Mouse (Mus musculus) hindbrain, postnatal 0 days (tissue): ENCODE results near the gene Adipor2. TPM values are rescaled to one million over a fixed set of nuclear protein-coding genes. Genes with fewer than 3 reads are reported as not detected.

Experiments used
- ATAC-seq: fragments of 200-750 bp; cut with Nextera tagmentation; 2 replicates; pipeline ENCODE4 v1.8.0; 2017; ENCODE audit warnings: mild to moderate bottlenecking, moderate TSS enrichment, moderate library complexity
- DNase-seq: peaks from one replicate; pipeline ENCODE4 v3.0.0-alpha.2; 2015; ENCODE audit warnings: low spot score
- H3K27ac ChIP-seq: fragments of 300-500 bp; sonication (generic); 2 replicates; pipeline ENCODE4 v1.5.1; 2014; ENCODE audit warnings: mild to moderate bottlenecking
- H3K27me3 ChIP-seq: fragments of 300-500 bp; sonication (generic); 2 replicates; pipeline ENCODE4 v1.6.1; 2014; ENCODE audit warnings: low read length, mixed read lengths; ENCODE audit not compliant: insufficient read depth
- H3K36me3 ChIP-seq: fragments of 300-500 bp; sonication (generic); 2 replicates; pipeline ENCODE4 v1.6.1; 2014; ENCODE audit warnings: low read length, mixed read lengths; ENCODE audit not compliant: insufficient read depth
- H3K4me1 ChIP-seq: fragments of 300-500 bp; sonication (generic); 2 replicates; pipeline ENCODE4 v1.6.1; 2014; ENCODE audit warnings: antibody characterized with exemption, low read length, mixed read lengths; ENCODE audit not compliant: insufficient read depth
- H3K4me2 ChIP-seq: fragments of 300-500 bp; sonication (generic); 2 replicates; pipeline ENCODE4 v1.6.1; 2014; ENCODE audit warnings: low read depth, mild to moderate bottlenecking, low read length, moderate library complexity, mixed read lengths
- H3K4me3 ChIP-seq: fragments of 300-500 bp; sonication (generic); 2 replicates; pipeline ENCODE4 v1.5.1; 2014; ENCODE audit warnings: low read length
- H3K9ac ChIP-seq: fragments of 300-500 bp; sonication (generic); replicated peaks from 2 replicates; pipeline ENCODE4 v1.6.1; 2014; ENCODE audit warnings: mild to moderate bottlenecking, low read length, moderate library complexity, mixed read lengths
- H3K9me3 ChIP-seq: fragments of 300-500 bp; sonication (generic); 2 replicates; pipeline ENCODE4 v1.6.1; 2016; ENCODE audit warnings: low read length, mixed read lengths
- CTCF ChIP-seq: IDR thresholded peaks from 2 replicates; pipeline ENCODE4 v1.5.1; 2016; ENCODE audit warnings: antibody characterized with exemption, control low read depth, low read depth
- WGBS: fragments of 180-500 bp; shearing (Covaris S2); extraction: QIAGEN DNeasy Blood & Tissue Kit; methylation state at CpG from one replicate; pipeline ENCODE4 v1.1.7; 2014; 5-methylcytosine and 5-hydroxymethylcytosine counted together
- polyA plus RNA-seq: library from polyadenylated mRNA; unstranded; fragments of >200 nt; fragmentation: Nextera tagmentation; extraction: Ambion mirVana; gene quantifications from 2 replicates; pipeline ENCODE4 v1.2.1, GENCODE M21; 2015
- total RNA-seq: library from RNA; depleted of rRNA; stranded (reverse); fragments of >200 nt; gene quantifications from 2 replicates; pipeline ENCODE4 v1.2.3, GENCODE M21; 2014; rRNA removed

Adipor2 gene
- total RNA-seq (40.9 and 41.8 TPM in 2 replicates), polyA plus RNA-seq (30.8 and 32.2 TPM in 2 replicates)

- ATAC-seq (no peak), DNase-seq (peak; percentile 25)
- H3K4me1 ChIP-seq = no peaks in the 10 kb centered on the region
- H3K4me2 ChIP-seq = peak within 1 kb of the TSS; percentile 30
- no peaks in the 10 kb centered on the region for H3K27me3 ChIP-seq
- no peaks in the 10 kb centered on the region for H3K9me3 ChIP-seq
- H3K9ac ChIP-seq = no peak within 1 kb of the TSS
- 6% methylated on average over 12 of the region's 12 CpGs for WGBS
- H3K27ac ChIP-seq = no peak within 1 kb of the TSS
- H3K4me3 ChIP-seq = no peak within 1 kb of the TSS
- no peak for TF ChIP-seq CTCF
- H3K36me3 ChIP-seq = no peaks in the 10 kb centered on the region
Observed at GRCm38 (mm10) chr6:119417354-119417753, at the start of gene Adipor2. Gene Adipor2, minus strand, starts transcription at chr6:119417704.

- ATAC-seq = no peak
- WGBS = 93% methylated on average over 1 of the region's 1 CpGs
- no peaks in the 10 kb centered on the region for H3K27me3 ChIP-seq
- no peaks in the 10 kb centered on the region for H3K9me3 ChIP-seq
- no peak for DNase-seq
- H3K36me3 ChIP-seq = no peaks in the 10 kb centered on the region
- no peak for TF ChIP-seq CTCF
- H3K9ac ChIP-seq = no peak overlapping the region
- H3K27ac ChIP-seq = no peak overlapping the region
- no peak overlapping the region for H3K4me2 ChIP-seq
- H3K4me1 ChIP-seq = no peaks in the 10 kb centered on the region
- H3K4me3 ChIP-seq = no peak overlapping the region
Observed at GRCm38 (mm10) chr6:119466161-119466560, 48.7 kb upstream of the Adipor2 start.

- no peak overlapping the region for H3K4me2 ChIP-seq
- H3K36me3 ChIP-seq = no peaks in the 10 kb centered on the region
- H3K4me3 ChIP-seq = no peak overlapping the region
- H3K27me3 ChIP-seq = no peaks in the 10 kb centered on the region
- no peak overlapping the region for H3K27ac ChIP-seq
- no peak for TF ChIP-seq CTCF
- no peaks in the 10 kb centered on the region for H3K9me3 ChIP-seq
- 83% methylated on average over 5 of the region's 5 CpGs for WGBS
- ATAC-seq = no peak
- no peak overlapping the region for H3K9ac ChIP-seq
- DNase-seq = no peak
- no peaks in the 10 kb centered on the region for H3K4me1 ChIP-seq
Observed at GRCm38 (mm10) chr6:119460391-119460790, 42.9 kb upstream of the Adipor2 start.

DNA sequence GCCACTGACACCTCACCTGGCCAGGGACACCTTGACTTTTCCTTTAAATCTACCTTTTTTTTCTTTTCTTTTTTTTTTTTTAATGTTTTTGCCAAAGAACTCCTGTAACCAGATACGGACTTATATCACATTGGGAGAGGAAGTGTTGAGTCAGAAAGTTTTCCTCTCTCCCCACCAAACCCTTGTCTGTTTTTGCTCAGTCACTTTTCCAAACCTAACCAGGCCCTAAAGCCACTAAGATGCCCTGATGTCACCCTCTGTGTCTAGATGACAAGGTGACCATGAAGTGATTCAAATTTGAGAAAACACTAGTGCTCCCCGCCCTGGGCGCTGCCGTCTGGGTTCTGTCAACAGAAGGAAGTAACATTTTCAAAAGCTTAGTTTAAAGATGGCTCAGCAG lies 41.5 kb upstream of the Adipor2 start:
- WGBS = 86% methylated on average over 4 of the region's 4 CpGs
- Histone ChIP-seq H3K36me3 (no peaks in the 10 kb centered on the region), H3K9ac (no peak overlapping the region), H3K4me1 (no peaks in the 10 kb centered on the region), H3K9me3 (no peaks in the 10 kb centered on the region), H3K4me2 (no peak overlapping the region), H3K27ac (no peak overlapping the region), H3K4me3 (no peak overlapping the region), H3K27me3 (no peaks in the 10 kb centered on the region)
- no peak for ATAC-seq
- TF ChIP-seq CTCF = no peak
- no peak for DNase-seq

DNA sequence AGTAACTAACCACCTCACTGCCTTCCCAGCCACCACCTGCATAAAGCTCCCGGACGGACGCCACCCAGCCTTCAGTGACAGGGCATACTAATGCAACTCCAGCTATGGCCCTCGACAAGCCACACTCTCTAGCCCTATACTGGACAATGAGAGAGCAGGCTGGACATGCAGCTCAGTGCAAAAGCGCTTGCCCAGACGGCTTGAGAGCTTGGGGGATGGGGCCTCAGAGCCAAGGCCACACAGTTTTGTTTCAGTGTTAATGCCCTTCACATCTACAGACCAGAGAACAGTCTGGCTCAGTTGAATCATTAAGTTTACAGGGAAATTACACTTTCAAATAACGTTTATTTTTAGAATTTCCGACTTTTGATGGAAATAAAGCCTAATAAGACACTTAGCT lies 40.7 kb upstream of the Adipor2 start:
- H3K4me1 ChIP-seq = no peaks in the 10 kb centered on the region
- no peaks in the 10 kb centered on the region for H3K27me3 ChIP-seq
- H3K9ac ChIP-seq = no peak overlapping the region
- no peaks in the 10 kb centered on the region for H3K9me3 ChIP-seq
- DNase-seq (no peak), ATAC-seq (no peak)
- TF ChIP-seq CTCF = no peak
- 65% methylated on average over 8 of the region's 8 CpGs for WGBS
- H3K27ac ChIP-seq = no peak overlapping the region
- no peak overlapping the region for H3K4me3 ChIP-seq
- H3K36me3 ChIP-seq = no peaks in the 10 kb centered on the region
- no peak overlapping the region for H3K4me2 ChIP-seq

DNA sequence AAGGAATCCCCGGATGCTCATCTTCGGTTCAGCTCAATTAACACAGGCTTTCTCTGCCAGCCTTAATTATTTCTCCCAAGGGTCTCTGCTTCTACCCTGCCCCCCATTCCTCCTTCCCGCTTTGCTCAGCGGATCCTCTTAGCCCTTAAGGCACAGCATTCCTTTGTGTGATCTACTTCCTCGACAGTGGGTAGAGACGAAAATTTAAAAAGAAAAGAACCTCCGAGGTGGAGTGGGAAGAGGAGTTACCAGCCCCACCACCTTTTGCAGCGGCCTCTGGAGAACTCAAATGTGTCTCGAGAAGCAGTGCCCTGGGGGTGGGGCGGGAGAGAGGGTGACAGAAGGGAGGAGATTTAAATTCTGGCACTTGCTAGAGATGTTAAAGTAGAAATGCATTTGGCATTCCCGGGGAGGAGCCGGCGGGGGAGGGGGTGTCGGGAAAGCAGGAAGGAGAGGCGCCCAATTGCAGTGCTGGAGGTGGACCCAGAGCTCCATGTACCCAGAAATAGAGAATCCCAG lies 34.5 kb upstream of the Adipor2 start:
- Histone ChIP-seq H3K9me3 (no peaks in the 10 kb centered on the region), H3K4me3 (peak overlapping the region; percentile 39), H3K27ac (peak overlapping the region; percentile 82), H3K4me1 (0 out of 2 replicates have a peak, but pooled peaks cover 6% of the 10 kb centered on the region), H3K9ac (peak overlapping the region; percentile 47), H3K27me3 (no peaks in the 10 kb centered on the region), H3K36me3 (no peaks in the 10 kb centered on the region), H3K4me2 (peak overlapping the region; percentile 74)
- DNase-seq (peak; percentile 79), ATAC-seq (peak; percentile 76)
- TF ChIP-seq CTCF = no peak
- under 1% methylated on average over 15 of the region's 15 CpGs for WGBS
